Mouse (Mus musculus): Measurements from ENCODE around the gene Slc7a7.

- TF ChIP-seq CTCF (IDR thresholded peaks at IDR 0.05; ENCODE audit: low read depth) = no peak
- TF ChIP-seq EP300 (IDR thresholded peaks at IDR 0.05; ENCODE audit: low read depth) = no peak
These were observed 51.0 kb downstream of the Slc7a7 start for GRCm38 (mm10) chr14:54366581-54366980.

Measured in liver, embryonic 14.5 days (tissue).